Mouse (Mus musculus) lung, adult 2 months (tissue): ENCODE results near the gene Clcn1.

Experiments used
- CTCF ChIP-seq: fragments of 200-500 bp; IDR thresholded peaks from 2 replicates; pipeline ENCODE4 v1.5.1; 2011; ENCODE audit warnings: mild to moderate bottlenecking, low read length, control low read depth; ENCODE audit not compliant: insufficient read depth
- POLR2A ChIP-seq: fragments of 200-500 bp; IDR thresholded peaks from 2 replicates; pipeline ENCODE4 v1.6.1; 2011; ENCODE audit warnings: low read depth, mild to moderate bottlenecking, control low read depth, low read length, borderline replicate concordance; ENCODE audit errors: extremely low read depth

DNA sequence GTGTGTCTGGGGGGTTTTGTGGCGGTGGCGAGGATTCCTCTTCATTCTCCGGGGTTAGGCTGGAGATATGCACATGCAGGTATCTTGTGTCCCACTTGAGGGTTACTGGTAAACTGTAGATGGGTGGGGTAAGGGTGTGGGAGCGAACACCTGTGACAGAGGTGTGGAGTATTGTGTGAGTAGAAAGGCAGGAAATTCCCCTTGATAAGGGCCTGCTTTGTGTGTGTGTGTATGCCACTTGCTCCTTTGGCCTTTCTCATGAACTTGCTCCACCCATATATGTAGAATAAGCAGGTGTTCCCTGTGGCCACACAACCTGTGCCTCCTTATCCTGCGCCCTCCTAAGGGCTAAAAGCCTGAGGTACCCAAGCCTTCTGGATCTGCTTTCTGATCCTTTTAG lies 70.4 kb downstream of the Clcn1 start:
- no peak for TF ChIP-seq POLR2A
- no peak for TF ChIP-seq CTCF
